Mouse (Mus musculus): Measurements from ENCODE around the gene Gpr19. TPM values are rescaled to one million over a fixed set of nuclear protein-coding genes. Genes with fewer than 3 reads are reported as not detected.

Gpr19 gene
- polyA plus RNA-seq, 1 experiment from 2014 or later = 9.8 TPM

DNA sequence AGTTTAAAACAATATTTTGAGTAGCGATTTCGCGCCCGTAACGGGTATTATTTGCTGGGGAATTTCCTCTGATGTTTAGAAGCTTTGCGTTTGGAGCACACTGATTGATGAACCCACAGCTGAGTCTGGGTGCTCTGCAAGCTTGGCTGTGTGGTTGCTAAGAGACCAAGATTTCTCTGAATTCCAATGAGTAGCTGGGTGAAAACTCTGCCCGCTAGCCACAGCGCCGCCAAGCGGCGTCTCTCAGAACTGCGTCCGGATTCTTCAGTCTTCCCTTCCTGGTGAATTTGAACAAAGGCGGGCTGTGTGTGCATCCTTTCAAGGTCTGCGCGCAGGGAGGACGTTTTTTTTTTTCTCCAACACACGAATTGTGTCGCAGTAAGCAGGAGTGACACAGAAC lies 35.2 kb downstream of the Gpr19 start:
- H3K9ac ChIP-seq (replicated peaks; ENCODE audit: low read depth) = no peak overlapping the region
- peak; percentile 96 for TF ChIP-seq CTCF (IDR thresholded peaks at IDR 0.05)
- 0 out of 2 replicates have a peak, but pooled peaks have one; percentile 33 for TF ChIP-seq EP300 (IDR thresholded peaks at IDR 0.05)
- H3K4me2 ChIP-seq (replicated peaks; ENCODE audit: low read depth, low read length) = peak overlapping the region; percentile 14; the same call in 1 of the 2 replicates
- 2% methylated on average over 19 of the region's 19 CpGs for WGBS
- H3K36me3 ChIP-seq (ENCODE audit: insufficient read depth, low read length) = no peaks in the 10 kb centered on the region
- peak; percentile 78 for ATAC-seq
- DNase-seq (ENCODE audit: low spot score) = peak; percentile 95
- no peaks in the 10 kb centered on the region for H3K27me3 ChIP-seq (replicated peaks; ENCODE audit: insufficient read depth, low read length)
- no peak overlapping the region for H3K27ac ChIP-seq (ENCODE audit: low read length)
- H3K4me1 ChIP-seq (ENCODE audit: insufficient read depth, low read depth, low read length) = no peaks in the 10 kb centered on the region
- H3K9me3 ChIP-seq (ENCODE audit: low read length) = no peaks in the 10 kb centered on the region
- no peak overlapping the region for H3K4me3 ChIP-seq (ENCODE audit: low read depth, low read length)

- Histone ChIP-seq H3K36me3 (ENCODE audit: insufficient read depth, low read length) (no peaks in the 10 kb centered on the region), H3K9me3 (ENCODE audit: low read length) (no peaks in the 10 kb centered on the region), H3K4me2 (replicated peaks; ENCODE audit: low read depth, low read length) (peak overlapping the region; percentile 14; the same call in 1 of the 2 replicates), H3K27ac (ENCODE audit: low read length) (no peak overlapping the region), H3K27me3 (replicated peaks; ENCODE audit: insufficient read depth, low read length) (no peaks in the 10 kb centered on the region), H3K4me3 (ENCODE audit: low read depth, low read length) (no peak overlapping the region), H3K4me1 (ENCODE audit: insufficient read depth, low read depth, low read length) (no peaks in the 10 kb centered on the region), H3K9ac (replicated peaks; ENCODE audit: low read depth) (no peak overlapping the region)
- DNase-seq (ENCODE audit: low spot score) = peak; percentile 19
- no peak for TF ChIP-seq EP300 (IDR thresholded peaks at IDR 0.05)
- TF ChIP-seq CTCF (IDR thresholded peaks at IDR 0.05) = no peak
- 29% methylated on average over 13 of the region's 13 CpGs for WGBS
- 0 out of 2 replicates have a peak, but pooled peaks have one; percentile 5 for ATAC-seq
Observed at GRCm38 (mm10) chr6:134862671-134863104, 35.7 kb downstream of the Gpr19 start.

GRCm38 (mm10) chr6:134861386-134861785 lies 37.0 kb downstream of the Gpr19 start:
- no peak for ATAC-seq
- no peak for TF ChIP-seq CTCF (IDR thresholded peaks at IDR 0.05)
- TF ChIP-seq EP300 (IDR thresholded peaks at IDR 0.05) = no peak
- no peak for DNase-seq (ENCODE audit: low spot score)
- H3K9me3 ChIP-seq (ENCODE audit: low read length) = no peaks in the 10 kb centered on the region
- 77% methylated on average over 12 of the region's 12 CpGs for WGBS
- no peaks in the 10 kb centered on the region for H3K4me1 ChIP-seq (ENCODE audit: insufficient read depth, low read depth, low read length)
- H3K27me3 ChIP-seq (replicated peaks; ENCODE audit: insufficient read depth, low read length) = no peaks in the 10 kb centered on the region
- no peak overlapping the region for H3K4me3 ChIP-seq (ENCODE audit: low read depth, low read length)
- 0 out of 2 replicates have a peak, but pooled peaks cover 3% of the 10 kb centered on the region for H3K36me3 ChIP-seq (ENCODE audit: insufficient read depth, low read length)
- H3K27ac ChIP-seq (ENCODE audit: low read length) = no peak overlapping the region
- no peak overlapping the region for H3K9ac ChIP-seq (replicated peaks; ENCODE audit: low read depth)
- no peak overlapping the region for H3K4me2 ChIP-seq (replicated peaks; ENCODE audit: low read depth, low read length)

GRCm38 (mm10) chr6:134860275-134860674 lies 38.1 kb downstream of the Gpr19 start:
- H3K27me3 ChIP-seq (replicated peaks; ENCODE audit: insufficient read depth, low read length) = no peaks in the 10 kb centered on the region
- no peaks in the 10 kb centered on the region for H3K4me1 ChIP-seq (ENCODE audit: insufficient read depth, low read depth, low read length)
- H3K36me3 ChIP-seq (ENCODE audit: insufficient read depth, low read length) = 0 out of 2 replicates have a peak, but pooled peaks cover 6% of the 10 kb centered on the region
- no peaks in the 10 kb centered on the region for H3K9me3 ChIP-seq (ENCODE audit: low read length)
- DNase-seq (ENCODE audit: low spot score) (peak; percentile 32), ATAC-seq (peak; percentile 70)
- no peak overlapping the region for H3K4me2 ChIP-seq (replicated peaks; ENCODE audit: low read depth, low read length)
- H3K9ac ChIP-seq (replicated peaks; ENCODE audit: low read depth) = no peak overlapping the region
- no peak overlapping the region for H3K4me3 ChIP-seq (ENCODE audit: low read depth, low read length)
- TF ChIP-seq EP300 (IDR thresholded peaks at IDR 0.05) (no peak), CTCF (IDR thresholded peaks at IDR 0.05) (no peak)
- 23% methylated on average over 4 of the region's 4 CpGs for WGBS
- peak overlapping the region; percentile 4; the same call in 1 of the 2 replicates for H3K27ac ChIP-seq (ENCODE audit: low read length)

- Histone ChIP-seq H3K27me3 (replicated peaks; ENCODE audit: insufficient read depth, low read length) (no peaks in the 10 kb centered on the region), H3K27ac (ENCODE audit: low read length) (no peak overlapping the region), H3K4me1 (ENCODE audit: insufficient read depth, low read depth, low read length) (no peaks in the 10 kb centered on the region), H3K36me3 (ENCODE audit: insufficient read depth, low read length) (0 out of 2 replicates have a peak, but pooled peaks cover 6% of the 10 kb centered on the region), H3K4me3 (ENCODE audit: low read depth, low read length) (no peak overlapping the region), H3K4me2 (replicated peaks; ENCODE audit: low read depth, low read length) (no peak overlapping the region), H3K9me3 (ENCODE audit: low read length) (no peaks in the 10 kb centered on the region), H3K9ac (replicated peaks; ENCODE audit: low read depth) (no peak overlapping the region)
- no peak for DNase-seq (ENCODE audit: low spot score)
- no peak for ATAC-seq
- no peak for TF ChIP-seq CTCF (IDR thresholded peaks at IDR 0.05)
- TF ChIP-seq EP300 (IDR thresholded peaks at IDR 0.05) = no peak
- 90% methylated on average over 6 of the region's 6 CpGs for WGBS
Observed at GRCm38 (mm10) chr6:134859021-134859420, 39.4 kb downstream of the Gpr19 start.

GRCm38 (mm10) chr6:134855926-134856325 lies 42.5 kb downstream of the Gpr19 start:
- 0 out of 2 replicates have a peak, but pooled peaks cover 6% of the 10 kb centered on the region for H3K36me3 ChIP-seq (ENCODE audit: insufficient read depth, low read length)
- no peak for TF ChIP-seq EP300 (IDR thresholded peaks at IDR 0.05)
- TF ChIP-seq CTCF (IDR thresholded peaks at IDR 0.05) = no peak
- no peak overlapping the region for H3K4me3 ChIP-seq (ENCODE audit: low read depth, low read length)
- DNase-seq (ENCODE audit: low spot score) (no peak), ATAC-seq (no peak)
- H3K27ac ChIP-seq (ENCODE audit: low read length) = no peak overlapping the region
- H3K27me3 ChIP-seq (replicated peaks; ENCODE audit: insufficient read depth, low read length) = no peaks in the 10 kb centered on the region
- H3K4me2 ChIP-seq (replicated peaks; ENCODE audit: low read depth, low read length) = no peak overlapping the region
- 88% methylated on average over 16 of the region's 16 CpGs for WGBS
- H3K9me3 ChIP-seq (ENCODE audit: low read length) = no peaks in the 10 kb centered on the region
- H3K4me1 ChIP-seq (ENCODE audit: insufficient read depth, low read depth, low read length) = no peaks in the 10 kb centered on the region
- H3K9ac ChIP-seq (replicated peaks; ENCODE audit: low read depth) = no peak overlapping the region
